Mouse (Mus musculus) E14TG2a.4 (cell line): Measurements from ENCODE around the gene Pole.

Experiments
- H3K27me3 ChIP-seq: 2 replicates; pipeline ENCODE4 v1.6.1; 2014; ENCODE audit warnings: low read length, control low read depth; ENCODE audit not compliant: insufficient read depth
- H3K36me3 ChIP-seq: 2 replicates; pipeline ENCODE4 v1.6.1; 2014; ENCODE audit warnings: low read length, control low read depth; ENCODE audit not compliant: insufficient read depth
- H3K4me1 ChIP-seq: replicated peaks from 2 replicates; pipeline ENCODE4 v1.6.1; 2014; ENCODE audit warnings: low read depth, low read length, control low read depth
- H3K4me3 ChIP-seq: replicated peaks from 2 replicates; pipeline ENCODE4 v1.5.1; 2014; ENCODE audit warnings: mild to moderate bottlenecking, low read length
- H3K9me3 ChIP-seq: 2 replicates; pipeline ENCODE4 v1.6.1; 2014; ENCODE audit warnings: low read length, control low read depth
- CTCF ChIP-seq: conservative IDR thresholded peaks from 2 replicates; pipeline ENCODE4 v1.5.1; 2014; ENCODE audit warnings: low read length
- NANOG ChIP-seq: IDR thresholded peaks from 2 replicates; pipeline ENCODE4 v1.6.1; 2014; ENCODE audit warnings: borderline replicate concordance, low read length, mixed read lengths
- POU5F1 ChIP-seq: IDR thresholded peaks from 2 replicates; pipeline ENCODE4 v1.6.1; 2014; ENCODE audit warnings: low read length, borderline replicate concordance

Gene Pole

GRCm38 (mm10) chr5:110379823-110380222 is 93.7 kb downstream of the Pole start:
- Histone ChIP-seq H3K36me3 (peaks cover 66% of the 10 kb centered on the region), H3K4me3 (no peak overlapping the region), H3K9me3 (no peaks in the 10 kb centered on the region), H3K27me3 (peaks cover 4% of the 10 kb centered on the region; the same call in 1 of the 2 replicates), H3K4me1 (peaks cover 42% of the 10 kb centered on the region)
- TF ChIP-seq CTCF (no peak), NANOG (no peak)

- peaks cover 53% of the 10 kb centered on the region for H3K36me3 ChIP-seq
- peaks cover 32% of the 10 kb centered on the region for H3K4me1 ChIP-seq
- no peaks in the 10 kb centered on the region for H3K9me3 ChIP-seq
- no peak overlapping the region for H3K4me3 ChIP-seq
- TF ChIP-seq POU5F1 (no peak), NANOG (no peak), CTCF (no peak)
- peaks cover 22% of the 10 kb centered on the region for H3K27me3 ChIP-seq
Observed at GRCm38 (mm10) chr5:110384491-110384890, 98.4 kb downstream of the Pole start.

GRCm38 (mm10) chr5:110385263-110385662 is 99.2 kb downstream of the Pole start:
- H3K9me3 ChIP-seq: no peaks in the 10 kb centered on the region
- H3K27me3 ChIP-seq: peaks cover 22% of the 10 kb centered on the region
- peaks cover 27% of the 10 kb centered on the region for H3K4me1 ChIP-seq
- H3K4me3 ChIP-seq: no peak overlapping the region
- H3K36me3 ChIP-seq: peaks cover 58% of the 10 kb centered on the region
- TF ChIP-seq POU5F1: no peak

- peaks cover 27% of the 10 kb centered on the region for H3K4me1 ChIP-seq
- TF ChIP-seq NANOG (no peak), POU5F1 (no peak), CTCF (no peak)
- H3K4me3 ChIP-seq: peak overlapping the region; percentile 92
- peaks cover 22% of the 10 kb centered on the region for H3K27me3 ChIP-seq
- no peaks in the 10 kb centered on the region for H3K9me3 ChIP-seq
- H3K36me3 ChIP-seq: peaks cover 65% of the 10 kb centered on the region
Observed at GRCm38 (mm10) chr5:110386371-110387330, 100.5 kb downstream of the Pole start.
